ENCODE assay signal across 8 mouse cellular contexts in genomic region chr13:14629726-14630641, GRCm38 (mm10). TPM values are rescaled to one million over a fixed set of nuclear protein-coding genes. Genes with fewer than 3 reads are reported as not detected.
DNase-seq lines count a peak whose midpoint lies in the region; ATAC-seq and TF ChIP-seq lines count a peak whose summit lies in the region.

Gene AW209491, plus strand, starts transcription at chr13:14630154.

- H3K4me3 ChIP-seq in bone marrow, adult 2 months (replicated peaks; ENCODE audit: control insufficient read depth, low read depth, low read length): peak within 1 kb of the TSS; percentile 93
- H3K4me3 ChIP-seq in embryonic facial prominence, embryonic 15.5 days (replicated peaks): peak within 1 kb of the TSS; percentile 67
- peak within 1 kb of the TSS; percentile 60 for H3K4me3 ChIP-seq in limb, embryonic 14.5 days (replicated peaks; ENCODE audit: low read length)
- H3K4me3 ChIP-seq in midbrain, postnatal 0 days (ENCODE audit: low read depth, low read length): peak within 1 kb of the TSS; percentile 56

- DNase-seq in 416B (ENCODE audit: low read depth): peak; percentile 96
- peak; percentile 96 for DNase-seq in heart, adult 8-10 months (ENCODE audit: low spot score)
- DNase-seq in kidney, adult 9 months: peak; percentile 98
- DNase-seq in limb, embryonic 14.5 days (ENCODE audit: low spot score): peak; percentile 92
- DNase-seq in midbrain, postnatal 0 days (ENCODE audit: low spot score): peak; percentile 95
- DNase-seq in spleen, postnatal 14 days (ENCODE audit: low spot score in 2 of 2): peak; percentile 77 to 80

- H3K27ac ChIP-seq in bone marrow, adult 2 months (ENCODE audit: control insufficient read depth, insufficient read depth, low read depth, low read length, poor library complexity): peak within 1 kb of the TSS; percentile 27; the same call in 1 of the 2 replicates
- H3K27ac ChIP-seq in embryonic facial prominence, embryonic 15.5 days (replicated peaks): peak within 1 kb of the TSS; percentile 74
- peak within 1 kb of the TSS; percentile 70 for H3K27ac ChIP-seq in limb, embryonic 14.5 days (replicated peaks; ENCODE audit: low read depth, low read length)
- peak within 1 kb of the TSS; percentile 89 for H3K27ac ChIP-seq in midbrain, postnatal 0 days (ENCODE audit: low read depth, low read length)

- peak within 1 kb of the TSS; percentile 54 for H3K9ac ChIP-seq in embryonic facial prominence, embryonic 15.5 days
- peak within 1 kb of the TSS; percentile 69 for H3K9ac ChIP-seq in limb, embryonic 14.5 days (ENCODE audit: low read depth, low read length, severe bottlenecking)
- peak within 1 kb of the TSS; percentile 89 for H3K9ac ChIP-seq in midbrain, postnatal 0 days (replicated peaks; ENCODE audit: low read length, poor library complexity, severe bottlenecking)

- H3K4me2 ChIP-seq in embryonic facial prominence, embryonic 15.5 days (replicated peaks): peak within 1 kb of the TSS; percentile 57
- peak within 1 kb of the TSS; percentile 62 for H3K4me2 ChIP-seq in limb, embryonic 14.5 days (replicated peaks; ENCODE audit: low read depth, low read length, severe bottlenecking)
- H3K4me2 ChIP-seq in midbrain, postnatal 0 days (ENCODE audit: low read depth, low read length, poor library complexity, severe bottlenecking): peak within 1 kb of the TSS; percentile 73

- no peaks in the 10 kb centered on the region for H3K9me3 ChIP-seq in embryonic facial prominence, embryonic 15.5 days (replicated peaks)
- no peaks in the 10 kb centered on the region for H3K9me3 ChIP-seq in limb, embryonic 14.5 days (ENCODE audit: control insufficient read depth, low read length)
- no peaks in the 10 kb centered on the region for H3K9me3 ChIP-seq in midbrain, postnatal 0 days (ENCODE audit: low read length)

- TF ChIP-seq CTCF in bone marrow, adult 2 months (IDR thresholded peaks at IDR 0.05; ENCODE audit: control insufficient read depth, insufficient read depth, low read length): no peak
- TF ChIP-seq CTCF in midbrain, postnatal 0 days (IDR thresholded peaks at IDR 0.05): peak; percentile 52

- no peaks in the 10 kb centered on the region; the same call in 1 of the 2 replicates for H3K4me1 ChIP-seq in bone marrow, adult 2 months (ENCODE audit: control insufficient read depth, insufficient read depth, low read length)
- peaks cover 7% of the 10 kb centered on the region; the same call in 1 of the 2 replicates for H3K4me1 ChIP-seq in embryonic facial prominence, embryonic 15.5 days
- H3K4me1 ChIP-seq in limb, embryonic 14.5 days (ENCODE audit: control insufficient read depth, insufficient read depth, low read length): peaks cover 4% of the 10 kb centered on the region; the same call in 1 of the 2 replicates
- peaks cover 4% of the 10 kb centered on the region; the same call in 1 of the 2 replicates for H3K4me1 ChIP-seq in midbrain, postnatal 0 days (ENCODE audit: insufficient read depth, low read length)

- under 1% methylated on average over 29 of the region's 29 CpGs for WGBS in bone marrow, adult 2 months
- WGBS in embryonic facial prominence, embryonic 15.5 days: under 1% methylated on average over 29 of the region's 29 CpGs
- WGBS in limb, embryonic 14.5 days: 1% methylated on average over 28 of the region's 29 CpGs
- WGBS in midbrain, postnatal 0 days: under 1% methylated on average over 29 of the region's 29 CpGs

- H3K27me3 ChIP-seq in embryonic facial prominence, embryonic 15.5 days: no peaks in the 10 kb centered on the region
- H3K27me3 ChIP-seq in limb, embryonic 14.5 days (ENCODE audit: control insufficient read depth, insufficient read depth, low read length): no peaks in the 10 kb centered on the region
- H3K27me3 ChIP-seq in midbrain, postnatal 0 days (ENCODE audit: insufficient read depth, low read length): no peaks in the 10 kb centered on the region

- ATAC-seq in embryonic facial prominence, embryonic 15.5 days (ENCODE audit: insufficient number of reproducible peaks, low FRiP score, low TSS enrichment, low read depth): peak; percentile 91
- peak; percentile 91 for ATAC-seq in limb, embryonic 14.5 days (ENCODE audit: low FRiP score, low read depth)
- ATAC-seq in midbrain, postnatal 0 days (ENCODE audit: low FRiP score): peak; percentile 95

- peak; percentile 47; the same call in 1 of the 2 replicates for TF ChIP-seq POLR2A in bone marrow, adult 2 months (IDR thresholded peaks at IDR 0.05; ENCODE audit: borderline replicate concordance, control insufficient read depth, low read depth, low read length)
- TF ChIP-seq POLR2A in limb, embryonic 14.5 days (IDR thresholded peaks at IDR 0.05; ENCODE audit: borderline replicate concordance, extremely low read depth, insufficient read depth, insufficient read length): peak; percentile 84; the same call in 1 of the 2 replicates

- H3K36me3 ChIP-seq in embryonic facial prominence, embryonic 15.5 days: peaks cover 19% of the 10 kb centered on the region; the same call in 1 of the 2 replicates
- peaks cover 24% of the 10 kb centered on the region for H3K36me3 ChIP-seq in limb, embryonic 14.5 days (ENCODE audit: control insufficient read depth, insufficient read depth, low read length)
- peaks cover 15% of the 10 kb centered on the region for H3K36me3 ChIP-seq in midbrain, postnatal 0 days (ENCODE audit: insufficient read depth, low read length)

RNA-seq across cellular contexts. Expression of gene AW209491, which starts in this region (rescaled TPM):
- polyA plus RNA-seq in bone marrow, adult 2 months (2011; ENCODE audit: insufficient read depth, insufficient read length, low replicate concordance, missing spikeins): 1.1 and 6.7 TPM in 2 replicates
- 21.8 and 24.2 TPM in 2 replicates for polyA plus RNA-seq in embryonic facial prominence, embryonic 15.5 days (2015; fragmentation: Nextera tagmentation; extraction: Ambion mirVana)
- 10 to 100 TPM in 3 of 4 experiments, 1 to 10 TPM in 1; 9.8 to 15.9 (median 13.4) TPM for total RNA-seq in heart, adult 8-10 months (2022)
- polyA plus RNA-seq in limb, embryonic 14.5 days (2012; rRNA removed): 8.0 and 9.9 TPM in 2 replicates
- polyA plus RNA-seq in limb, embryonic 14.5 days (2014; fragmentation: Nextera tagmentation; extraction: Ambion mirVana): 24.8 and 27.2 TPM in 2 replicates
- total RNA-seq in midbrain, postnatal 0 days (2014; rRNA removed): 9.2 and 14.6 TPM in 2 replicates
- 32.1 and 32.3 TPM in 2 replicates for polyA plus RNA-seq in midbrain, postnatal 0 days (2015; fragmentation: Nextera tagmentation; extraction: Ambion mirVana)

Comparison
In these comparisons a context has a peak if more than half of its experiments do, and no peak if none do; other contexts are left out.
1. Peak in every context shown above with its lines: DNase-seq, ATAC-seq, H3K4me3 ChIP-seq and H3K27ac ChIP-seq.
2. H3K27ac ChIP-seq: peak in every context shown above with its lines; median percentile 89 in midbrain, postnatal 0 days; 74 in embryonic facial prominence, embryonic 15.5 days; 70 in limb, embryonic 14.5 days; 27 in bone marrow, adult 2 months.